Mouse (Mus musculus) heart, embryonic 14.5 days (tissue): ENCODE data around the gene Gm9044. TPM values are rescaled to one million over a fixed set of nuclear protein-coding genes. Genes with fewer than 3 reads are reported as not detected.
A peak's percentile ranks its signal among the peaks of the same experiment; 100 is the strongest.
"Not testable (repeated sequence)": the region's sequence is repeated elsewhere in the genome, so short reads cannot be mapped to it uniquely, and the experiment has no call there.

Experiments
- ATAC-seq: fragments of 200-750 bp; cut with Nextera tagmentation; 2 replicates; pipeline ENCODE4 v1.8.0; 2017; ENCODE audit warnings: low read depth, moderate TSS enrichment; ENCODE audit not compliant: insufficient number of reproducible peaks, insufficient read depth, low FRiP score
- H3K27ac ChIP-seq, 2 experiments: fragments of 200-500 bp in 1 of 2; fragments of 300-500 bp in 1 of 2; sonication (generic) in 1 of 2; replicated peaks in 1 of 2; 2 replicates each; pipeline ENCODE4 v1.5.1; 2012 to 2014; ENCODE audit warnings: low read depth in 2 of 2, low read length in 2 of 2, control low read depth in 1 of 2, mild to moderate bottlenecking in 1 of 2, mixed read lengths in 1 of 2; ENCODE audit not compliant: control insufficient read depth in 1 of 2, insufficient read depth in 1 of 2
- H3K27me3 ChIP-seq: fragments of 300-500 bp; sonication (generic); 2 replicates; pipeline ENCODE4 v1.6.1; 2014; ENCODE audit warnings: mild to moderate bottlenecking, low read length, control low read depth; ENCODE audit not compliant: control insufficient read depth, insufficient read depth
- H3K36me3 ChIP-seq: fragments of 300-500 bp; sonication (generic); 2 replicates; pipeline ENCODE4 v1.6.1; 2014; ENCODE audit warnings: mild to moderate bottlenecking, control low read depth, low read length, mixed read lengths; ENCODE audit not compliant: control insufficient read depth, insufficient read depth
- H3K4me1 ChIP-seq, 2 experiments: fragments of 200-500 bp in 1 of 2; fragments of 300-500 bp in 1 of 2; sonication (generic) in 1 of 2; 2 replicates each; pipeline ENCODE4 v1.6.1; 2012 to 2014; ENCODE audit warnings: low read length in 2 of 2, control low read depth in 1 of 2, mixed read lengths in 1 of 2; ENCODE audit not compliant: control insufficient read depth in 2 of 2, insufficient read depth in 2 of 2
- H3K4me2 ChIP-seq: fragments of 300-500 bp; sonication (generic); 2 replicates; pipeline ENCODE4 v1.6.1; 2014; ENCODE audit warnings: mild to moderate bottlenecking, low read length
- H3K4me3 ChIP-seq, 2 experiments: fragments of 200-500 bp in 1 of 2; fragments of 300-500 bp in 1 of 2; sonication (generic) in 1 of 2; 2 replicates each; pipeline ENCODE4 v1.5.1; 2012 to 2014; ENCODE audit warnings: low read length in 2 of 2, mild to moderate bottlenecking in 2 of 2, control low read depth in 1 of 2, low read depth in 1 of 2, moderate library complexity in 1 of 2; ENCODE audit not compliant: control insufficient read depth in 1 of 2, insufficient read depth in 1 of 2
- H3K9ac ChIP-seq: fragments of 300-500 bp; sonication (generic); 2 replicates; pipeline ENCODE4 v1.6.1; 2014; ENCODE audit warnings: mild to moderate bottlenecking, low read length
- H3K9me3 ChIP-seq: fragments of 300-500 bp; sonication (generic); 2 replicates; pipeline ENCODE4 v1.6.1; 2016; ENCODE audit warnings: low read length, control low read depth; ENCODE audit not compliant: control insufficient read depth
- WGBS: fragments of 180-500 bp; shearing (Covaris S2); extraction: QIAGEN DNeasy Blood & Tissue Kit; methylation state at CpG from one replicate; pipeline ENCODE4 v1.1.7; 2014; 5-methylcytosine and 5-hydroxymethylcytosine counted together
- polyA plus RNA-seq: library from polyadenylated mRNA; unstranded; fragments of >200 nt; fragmentation: Nextera tagmentation; extraction: Ambion mirVana; gene quantifications from 2 replicates; pipeline ENCODE4 v1.2.1, GENCODE M21; 2014

Gm9044 gene
- polyA plus RNA-seq: not detected in 2 replicates

DNA sequence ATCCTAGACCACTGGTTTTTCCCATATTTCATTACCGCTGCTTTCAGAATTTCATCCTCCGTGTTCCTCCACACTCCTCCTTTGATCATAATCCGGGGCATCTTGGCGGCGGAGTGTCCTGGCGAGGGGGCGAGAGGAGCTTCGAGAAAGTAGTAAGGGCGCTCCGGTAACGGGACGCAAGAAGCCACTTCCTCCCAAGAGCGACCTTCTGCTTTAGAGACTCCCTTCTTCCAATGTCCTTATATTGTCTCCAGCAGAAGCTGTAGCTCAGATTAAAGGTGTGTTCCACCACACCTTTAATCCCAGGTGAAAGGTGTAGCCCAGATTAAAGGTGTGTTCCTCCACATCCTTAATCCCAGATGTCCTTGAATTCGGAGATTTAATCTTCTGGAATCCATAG is at the start of gene Gm9044:
TSS of gene Gm9044 (minus strand) at position 101 of the 400 bp plus-strand sequence.
- not testable (repeated sequence) for H3K36me3 ChIP-seq, H3K4me2 ChIP-seq, H3K9me3 ChIP-seq, H3K4me3 ChIP-seq, H3K9ac ChIP-seq, H3K4me1 ChIP-seq, H3K27ac ChIP-seq, ATAC-seq, H3K27me3 ChIP-seq
- no CpG with 5 or more reads among the region's 14 CpGs for WGBS

DNA sequence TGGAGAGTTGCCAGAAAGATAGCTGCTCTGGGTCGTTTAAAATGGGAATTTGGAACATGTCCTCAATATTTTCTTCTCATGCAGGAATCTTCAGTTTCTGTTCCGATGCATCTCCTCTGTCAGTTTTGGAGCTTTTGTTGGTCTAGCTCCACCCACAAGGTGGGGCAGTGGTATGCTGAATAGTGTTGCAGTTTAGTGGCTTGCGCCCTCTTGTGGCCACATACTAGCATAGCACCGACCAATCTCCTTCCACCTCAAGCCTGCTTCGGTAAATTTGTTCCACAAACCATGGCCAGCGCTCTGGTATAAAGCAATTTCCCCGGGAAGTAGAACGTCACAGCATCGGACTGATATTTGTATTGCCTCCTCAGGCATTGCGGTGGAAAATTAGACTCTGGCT is 38.2 kb upstream of the Gm9044 start:
- Histone ChIP-seq H3K27me3 (no peaks in the 10 kb centered on the region), H3K27ac (no peak overlapping the region), H3K4me2 (peak overlapping the region; percentile 52), H3K9ac (no peak overlapping the region), H3K4me3 (no peak overlapping the region), H3K36me3 (no peaks in the 10 kb centered on the region), H3K4me1 (no peaks in the 10 kb centered on the region), H3K9me3 (no peaks in the 10 kb centered on the region)
- ATAC-seq: 0 out of 2 replicates have a peak, but pooled peaks have one; percentile 59
- WGBS: 10% methylated on average over 10 of the region's 10 CpGs

DNA sequence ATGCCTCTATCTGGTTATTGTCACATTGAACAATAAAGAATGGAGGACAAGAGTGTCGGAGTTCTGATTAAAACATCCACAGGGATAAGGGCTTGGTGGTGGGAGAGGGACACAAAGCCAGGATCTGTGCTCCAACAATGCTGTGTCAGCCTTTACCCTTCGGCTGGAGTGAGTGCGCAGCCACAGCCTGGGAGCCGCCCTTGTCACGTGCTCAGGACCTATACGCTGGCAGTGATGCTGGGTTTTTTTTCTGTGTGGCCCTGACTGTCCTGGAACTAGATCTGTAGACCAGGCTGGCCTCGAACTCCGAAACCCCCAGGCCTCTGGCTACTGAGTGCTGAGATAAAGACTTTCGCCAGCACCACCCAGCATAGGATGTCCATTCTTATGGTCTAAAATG is 37.3 kb upstream of the Gm9044 start:
- no peak overlapping the region for H3K4me2 ChIP-seq
- ATAC-seq: no peak
- H3K27me3 ChIP-seq: no peaks in the 10 kb centered on the region
- H3K9ac ChIP-seq: no peak overlapping the region
- no peaks in the 10 kb centered on the region for H3K36me3 ChIP-seq
- no peaks in the 10 kb centered on the region for H3K9me3 ChIP-seq
- H3K27ac ChIP-seq: no peak overlapping the region
- WGBS: 78% methylated on average over 9 of the region's 9 CpGs
- H3K4me1 ChIP-seq: no peaks in the 10 kb centered on the region
- H3K4me3 ChIP-seq: no peak overlapping the region

DNA sequence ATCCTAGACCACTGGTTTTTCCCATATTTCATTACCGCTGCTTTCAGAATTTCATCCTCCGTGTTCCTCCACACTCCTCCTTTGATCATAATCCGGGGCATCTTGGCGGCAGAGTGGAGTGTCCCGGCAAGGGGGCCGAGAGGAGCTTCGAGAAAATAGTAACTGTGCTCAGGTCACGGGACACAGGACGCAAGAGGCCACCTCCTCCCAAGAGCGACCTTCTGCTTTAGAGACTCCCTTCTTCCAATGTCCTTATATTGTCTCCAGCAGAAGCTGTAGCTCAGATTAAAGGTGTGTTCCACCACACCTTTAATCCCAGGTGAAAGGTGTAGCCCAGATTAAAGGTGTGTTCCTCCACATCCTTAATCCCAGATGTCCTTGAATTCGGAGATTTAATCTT is 21.8 kb upstream of the Gm9044 start, which contains the start of gene Gm9049:
TSS of gene Gm9049 (minus strand) at position 101 of the 400 bp plus-strand sequence.
- H3K27ac ChIP-seq, H3K9me3 ChIP-seq, H3K4me2 ChIP-seq, H3K4me1 ChIP-seq, H3K9ac ChIP-seq, H3K27me3 ChIP-seq, H3K4me3 ChIP-seq, ATAC-seq, H3K36me3 ChIP-seq: not testable (repeated sequence)
- no CpG with 5 or more reads among the region's 11 CpGs for WGBS

DNA sequence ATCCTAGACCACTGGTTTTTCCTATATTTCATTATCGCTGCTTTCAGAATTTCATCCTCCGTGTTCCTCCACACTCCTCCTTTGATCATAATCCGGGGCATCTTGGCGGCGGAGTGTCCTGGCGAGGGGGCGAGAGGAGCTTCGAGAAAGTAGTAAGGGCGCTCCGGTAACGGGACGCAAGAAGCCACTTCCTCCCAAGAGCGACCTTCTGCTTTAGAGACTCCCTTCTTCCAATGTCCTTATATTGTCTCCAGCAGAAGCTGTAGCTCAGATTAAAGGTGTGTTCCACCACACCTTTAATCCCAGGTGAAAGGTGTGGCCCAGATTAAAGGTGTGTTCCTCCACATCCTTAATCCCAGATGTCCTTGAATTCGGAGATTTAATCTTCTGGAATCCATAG is 16.4 kb upstream of the Gm9044 start, which contains the start of gene Gm9048:
TSS of gene Gm9048 (minus strand) at position 101 of the 400 bp plus-strand sequence.
- H3K27me3 ChIP-seq, H3K36me3 ChIP-seq, H3K9ac ChIP-seq, H3K27ac ChIP-seq, H3K4me2 ChIP-seq, H3K4me3 ChIP-seq, ATAC-seq, H3K9me3 ChIP-seq, H3K4me1 ChIP-seq: not testable (repeated sequence)
- WGBS: no CpG with 5 or more reads among the region's 14 CpGs

DNA sequence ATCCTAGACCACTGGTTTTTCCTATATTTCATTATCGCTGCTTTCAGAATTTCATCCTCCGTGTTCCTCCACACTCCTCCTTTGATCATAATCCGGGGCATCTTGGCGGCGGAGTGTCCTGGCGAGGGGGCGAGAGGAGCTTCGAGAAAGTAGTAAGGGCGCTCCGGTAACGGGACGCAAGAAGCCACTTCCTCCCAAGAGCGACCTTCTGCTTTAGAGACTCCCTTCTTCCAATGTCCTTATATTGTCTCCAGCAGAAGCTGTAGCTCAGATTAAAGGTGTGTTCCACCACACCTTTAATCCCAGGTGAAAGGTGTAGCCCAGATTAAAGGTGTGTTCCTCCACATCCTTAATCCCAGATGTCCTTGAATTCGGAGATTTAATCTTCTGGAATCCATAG is 10.9 kb upstream of the Gm9044 start, which contains the start of gene Gm9046:
TSS of gene Gm9046 (minus strand) at position 101 of the 400 bp plus-strand sequence.
- not testable (repeated sequence) for H3K9me3 ChIP-seq, ATAC-seq, H3K4me3 ChIP-seq, H3K27me3 ChIP-seq, H3K9ac ChIP-seq, H3K4me1 ChIP-seq, H3K36me3 ChIP-seq, H3K27ac ChIP-seq, H3K4me2 ChIP-seq
- no CpG with 5 or more reads among the region's 14 CpGs for WGBS

DNA sequence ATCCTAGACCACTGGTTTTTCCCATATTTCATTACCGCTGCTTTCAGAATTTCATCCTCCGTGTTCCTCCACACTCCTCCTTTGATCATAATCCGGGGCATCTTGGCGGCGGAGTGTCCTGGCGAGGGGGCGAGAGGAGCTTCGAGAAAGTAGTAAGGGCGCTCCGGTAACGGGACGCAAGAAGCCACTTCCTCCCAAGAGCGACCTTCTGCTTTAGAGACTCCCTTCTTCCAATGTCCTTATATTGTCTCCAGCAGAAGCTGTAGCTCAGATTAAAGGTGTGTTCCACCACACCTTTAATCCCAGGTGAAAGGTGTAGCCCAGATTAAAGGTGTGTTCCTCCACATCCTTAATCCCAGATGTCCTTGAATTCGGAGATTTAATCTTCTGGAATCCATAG is 5.5 kb upstream of the Gm9044 start, which contains the start of gene Gm9045:
TSS of gene Gm9045 (minus strand) at position 101 of the 400 bp plus-strand sequence.
- H3K9me3 ChIP-seq, H3K9ac ChIP-seq, H3K4me3 ChIP-seq, ATAC-seq, H3K36me3 ChIP-seq, H3K27ac ChIP-seq, H3K27me3 ChIP-seq, H3K4me2 ChIP-seq, H3K4me1 ChIP-seq: not testable (repeated sequence)
- no CpG with 5 or more reads among the region's 14 CpGs for WGBS

DNA sequence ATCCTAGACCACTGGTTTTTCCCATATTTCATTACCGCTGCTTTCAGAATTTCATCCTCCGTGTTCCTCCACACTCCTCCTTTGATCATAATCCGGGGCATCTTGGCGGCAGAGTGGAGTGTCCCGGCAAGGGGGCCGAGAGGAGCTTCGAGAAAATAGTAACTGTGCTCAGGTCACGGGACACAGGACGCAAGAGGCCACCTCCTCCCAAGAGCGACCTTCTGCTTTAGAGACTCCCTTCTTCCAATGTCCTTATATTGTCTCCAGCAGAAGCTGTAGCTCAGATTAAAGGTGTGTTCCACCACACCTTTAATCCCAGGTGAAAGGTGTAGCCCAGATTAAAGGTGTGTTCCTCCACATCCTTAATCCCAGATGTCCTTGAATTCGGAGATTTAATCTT is 5.3 kb downstream of the Gm9044 start, which contains the start of gene Gm9040:
TSS of gene Gm9040 (minus strand) at position 101 of the 400 bp plus-strand sequence.
- H3K4me3 ChIP-seq, H3K4me1 ChIP-seq, H3K4me2 ChIP-seq, H3K27me3 ChIP-seq, H3K36me3 ChIP-seq, H3K27ac ChIP-seq, H3K9ac ChIP-seq, H3K9me3 ChIP-seq, ATAC-seq: not testable (repeated sequence)
- no CpG with 5 or more reads among the region's 11 CpGs for WGBS
